Mouse (Mus musculus) 3134 (cell line): Measurements from ENCODE around the gene Usp27x.
A peak's percentile ranks its signal among the peaks of the same experiment; 100 is the strongest.

ENCODE experiments used
- DNase-seq: peaks from one replicate; pipeline ENCODE4 v3.0.0-alpha.2; 2011; ENCODE audit warnings: low spot score; ENCODE audit not compliant: insufficient read length; ENCODE audit errors: extremely low read depth

Usp27x gene

GRCm38 (mm10) chrX:7375716-7376480 lies at the start of gene Usp27x:
Gene Usp27x (minus strand): TSS chrX:7375830.
- peak; percentile 86 for DNase-seq

- peak; percentile 76 for DNase-seq
Measured at GRCm38 (mm10) chrX:7422691-7423111, 47.1 kb upstream of the Usp27x start.

GRCm38 (mm10) chrX:7422166-7422565 lies 46.5 kb upstream of the Usp27x start:
- no peak for DNase-seq

- DNase-seq, result peak; percentile 51
Measured at GRCm38 (mm10) chrX:7421016-7421415, 45.4 kb upstream of the Usp27x start.

- no peak for DNase-seq
Measured at GRCm38 (mm10) chrX:7416178-7416871, 40.7 kb upstream of the Usp27x start.

GRCm38 (mm10) chrX:7415308-7415707 lies 39.7 kb upstream of the Usp27x start:
- DNase-seq, result no peak

GRCm38 (mm10) chrX:7412239-7413033 lies 36.8 kb upstream of the Usp27x start:
- DNase-seq, result no peak

GRCm38 (mm10) chrX:7376586-7376985 lies 956 bp upstream of the Usp27x start:
- peak; percentile 11 for DNase-seq

- DNase-seq, result no peak
Measured at GRCm38 (mm10) chrX:7375322-7375715, 311 bp downstream of the Usp27x start.

- DNase-seq, result no peak
Measured at GRCm38 (mm10) chrX:7325455-7325854, 50.2 kb downstream of the Usp27x start.

GRCm38 (mm10) chrX:7322288-7322687 lies 53.3 kb downstream of the Usp27x start:
- peak; percentile 29 for DNase-seq
